Mouse (Mus musculus) spleen, postnatal 10 days (tissue): ENCODE data around the gene Itprip.
A peak's percentile ranks its signal among the peaks of the same experiment; 100 is the strongest.

Experiments used
- DNase-seq, 2 experiments: peaks; one replicate each; pipeline ENCODE4 v3.0.0; 2021 to 2022; ENCODE audit warnings: low spot score in 2 of 2

Gene Itprip

GRCm38 (mm10) chr19:47915251-47915650 lies 3.8 kb downstream of the Itprip start:
- no peak for DNase-seq

- no peak for DNase-seq
Measured at GRCm38 (mm10) chr19:47914191-47914590, 4.9 kb downstream of the Itprip start.

GRCm38 (mm10) chr19:47913344-47913743 lies 5.8 kb downstream of the Itprip start:
- DNase-seq, result no peak

DNA sequence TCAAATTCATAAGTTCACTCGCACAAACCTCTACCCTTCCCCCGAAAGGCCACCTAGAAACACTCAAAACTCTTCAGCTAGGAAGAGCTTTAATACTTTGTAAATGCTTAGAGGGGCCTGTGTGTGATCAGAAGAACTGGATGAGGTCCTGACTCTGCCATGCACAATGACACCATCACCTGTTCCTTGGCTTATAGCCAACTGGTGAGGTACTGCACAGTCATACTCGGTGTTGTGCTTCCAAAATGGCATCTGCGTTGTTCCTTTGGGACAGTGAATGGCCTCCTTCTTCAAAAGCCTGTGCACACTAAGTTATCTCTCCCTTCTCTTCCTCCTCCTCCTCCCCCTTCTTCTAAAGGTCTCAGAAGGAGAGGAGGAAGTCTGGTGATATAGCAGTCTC lies 8.3 kb downstream of the Itprip start:
- no peak for DNase-seq

DNA sequence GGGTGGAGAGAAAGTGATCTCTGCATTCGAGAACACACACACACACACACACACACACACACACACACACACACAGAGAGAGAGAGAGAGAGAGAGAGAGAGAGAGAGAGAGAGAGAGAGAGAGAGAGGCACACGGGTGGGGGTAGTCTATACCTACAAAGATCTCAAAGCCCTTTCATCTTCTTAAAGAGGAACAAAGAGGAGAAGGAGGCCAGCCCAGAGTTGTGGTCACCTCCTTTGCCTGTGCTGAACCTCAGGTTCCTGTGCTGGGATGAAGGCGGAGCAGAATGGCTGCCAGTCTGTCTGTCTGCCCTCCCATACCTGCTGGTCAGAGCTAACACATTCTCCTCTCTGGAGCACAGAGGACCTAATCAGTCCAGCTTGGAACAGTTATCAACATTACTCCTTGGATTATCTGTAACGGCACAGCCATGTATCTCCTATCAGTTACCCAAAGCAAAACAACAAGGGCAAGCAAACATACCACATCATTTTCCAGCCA lies 8.9 kb downstream of the Itprip start:
- no peak for DNase-seq

DNA sequence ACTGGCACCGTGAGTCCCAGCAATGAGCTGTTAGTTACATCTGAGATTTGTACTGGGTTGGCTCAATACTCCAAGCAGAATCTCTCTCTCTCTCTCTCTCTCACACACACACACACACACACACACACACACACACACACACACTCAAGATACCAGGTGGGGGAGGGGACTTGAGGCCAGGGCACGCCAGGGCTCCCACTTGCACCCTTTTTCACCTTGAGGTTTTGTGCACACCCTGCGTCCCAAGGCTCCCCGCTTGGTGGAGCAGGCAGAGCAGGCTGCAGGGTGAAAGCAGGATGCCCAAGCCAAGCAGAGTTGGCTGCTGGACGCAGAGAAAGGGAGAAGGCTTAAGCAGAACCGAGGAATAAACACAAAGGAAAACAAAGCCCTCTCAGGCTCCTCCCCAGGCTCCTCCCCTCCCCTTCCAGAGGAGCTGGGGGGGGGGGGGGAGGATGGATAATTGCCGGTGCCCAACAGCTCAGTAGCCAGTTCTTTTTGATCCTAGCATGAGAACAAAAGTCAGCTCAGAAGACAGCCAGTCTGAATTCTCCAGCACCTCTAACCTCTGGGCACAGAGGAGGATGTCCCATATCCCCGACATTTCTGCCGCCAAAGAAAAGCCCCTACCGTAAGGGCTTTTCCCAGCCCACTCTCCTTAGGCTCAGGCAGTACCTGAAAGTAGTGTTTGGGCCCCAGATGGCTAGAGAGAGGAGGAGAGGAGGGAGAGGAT lies 9.5 kb downstream of the Itprip start:
- no peak for DNase-seq

- no peak for DNase-seq
Measured at GRCm38 (mm10) chr19:47908961-47909371, 10.1 kb downstream of the Itprip start.

DNA sequence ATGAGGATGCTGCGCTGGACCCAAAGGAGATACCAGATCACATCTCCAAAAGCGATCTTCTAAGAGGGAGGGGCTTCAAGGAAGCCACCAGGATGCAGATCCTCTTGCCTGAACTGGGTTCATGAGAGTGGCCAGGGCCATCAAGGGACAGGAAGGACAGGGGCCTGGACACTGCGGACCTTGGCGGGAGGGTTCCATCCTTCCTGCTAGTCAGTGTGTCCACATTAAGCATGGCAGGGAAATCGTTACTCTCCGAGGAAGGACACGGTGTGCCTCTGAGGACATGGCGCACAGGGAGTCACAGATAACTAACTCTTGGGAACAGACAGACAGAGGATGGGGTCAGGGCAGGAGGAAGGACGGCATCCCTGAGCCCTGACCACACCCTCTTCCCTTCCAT lies 11.5 kb downstream of the Itprip start:
- DNase-seq, result no peak

GRCm38 (mm10) chr19:47905603-47906002 lies 13.5 kb downstream of the Itprip start:
- peak in 1 of 2 experiments; percentile 43 for DNase-seq

GRCm38 (mm10) chr19:47905081-47905480 lies 14.0 kb downstream of the Itprip start:
- no peak for DNase-seq

DNA sequence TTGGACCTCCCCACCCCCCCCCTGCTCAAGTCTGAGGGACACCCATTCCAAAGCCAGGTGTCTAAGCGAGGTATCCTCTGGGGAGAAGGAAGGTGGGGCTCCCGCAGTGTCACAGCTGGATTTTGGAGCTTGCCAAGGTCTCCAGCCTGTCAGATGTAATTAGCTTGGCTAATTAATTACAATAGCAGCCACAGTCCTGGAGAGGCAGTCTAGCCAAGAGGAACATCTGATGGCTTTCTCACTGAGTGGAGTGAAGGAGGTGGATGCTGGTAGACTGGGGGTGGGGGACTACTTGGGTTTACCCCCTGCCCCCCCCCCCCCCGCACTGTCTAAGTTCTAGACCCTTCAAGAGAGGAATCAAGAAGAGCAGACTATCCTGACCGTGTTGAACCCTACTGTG lies 15.4 kb downstream of the Itprip start:
- DNase-seq, result no peak

DNA sequence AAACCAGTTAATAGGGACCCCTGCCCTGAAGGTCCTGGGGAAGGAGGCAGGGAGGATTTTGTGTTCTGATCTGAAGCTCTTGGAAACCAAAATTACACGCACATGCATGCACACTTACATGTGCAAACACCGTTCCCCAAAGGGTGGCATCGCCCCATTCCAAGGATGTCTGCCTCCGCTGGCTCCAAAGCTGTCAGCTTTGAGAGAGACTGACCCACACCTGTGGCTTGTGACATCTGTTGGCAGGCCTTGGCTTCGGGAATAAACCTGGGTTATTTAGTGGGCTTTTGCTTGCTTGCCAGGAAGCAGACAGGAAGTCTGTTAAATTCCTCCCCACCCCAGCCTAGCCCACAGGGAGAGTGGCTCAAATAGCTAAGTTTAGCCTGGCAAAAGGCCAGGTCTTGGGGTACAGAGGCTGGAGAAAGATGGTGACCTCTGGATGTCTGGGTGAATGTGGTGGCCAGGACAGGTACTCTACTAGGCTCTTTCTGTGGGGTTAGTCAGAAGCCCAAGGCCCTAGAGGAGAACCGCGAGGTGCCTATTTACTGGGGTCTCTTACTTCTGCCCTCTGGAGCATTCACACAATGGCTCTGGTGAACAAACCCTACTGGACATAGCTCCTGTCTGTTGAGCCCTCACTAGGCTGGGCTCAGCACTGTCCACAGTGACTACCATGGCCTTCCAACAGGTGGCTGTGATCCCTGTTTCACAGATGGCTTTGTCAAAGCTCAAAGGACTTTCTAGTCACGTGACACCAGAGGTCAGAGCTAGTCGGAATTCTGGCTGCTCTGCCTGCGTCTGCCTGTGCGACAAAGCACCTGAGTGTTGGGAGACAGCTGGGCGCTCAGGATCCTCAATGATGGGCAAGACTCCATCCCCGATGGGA lies 16.5 kb downstream of the Itprip start:
- no peak for DNase-seq

DNA sequence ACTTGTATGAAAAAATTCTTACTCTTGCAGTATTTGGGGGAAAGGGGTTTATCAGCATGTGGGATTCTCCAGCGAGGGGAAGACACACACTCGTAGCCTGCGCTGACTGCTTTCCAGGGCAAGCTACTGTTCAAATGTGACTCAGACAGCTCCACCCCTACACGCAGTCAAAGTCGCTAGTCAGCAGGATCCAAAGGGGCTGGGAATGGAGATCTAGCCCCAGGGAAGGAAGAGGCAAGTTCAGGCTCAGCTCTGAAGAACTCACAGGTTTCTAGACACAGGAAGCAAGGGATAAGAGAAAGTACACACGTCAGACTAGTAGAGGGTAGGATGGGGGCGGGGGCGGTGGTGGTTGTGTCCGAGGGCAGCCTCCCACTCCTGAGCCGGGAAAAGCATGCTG lies 18.5 kb downstream of the Itprip start:
- DNase-seq, result no peak

DNA sequence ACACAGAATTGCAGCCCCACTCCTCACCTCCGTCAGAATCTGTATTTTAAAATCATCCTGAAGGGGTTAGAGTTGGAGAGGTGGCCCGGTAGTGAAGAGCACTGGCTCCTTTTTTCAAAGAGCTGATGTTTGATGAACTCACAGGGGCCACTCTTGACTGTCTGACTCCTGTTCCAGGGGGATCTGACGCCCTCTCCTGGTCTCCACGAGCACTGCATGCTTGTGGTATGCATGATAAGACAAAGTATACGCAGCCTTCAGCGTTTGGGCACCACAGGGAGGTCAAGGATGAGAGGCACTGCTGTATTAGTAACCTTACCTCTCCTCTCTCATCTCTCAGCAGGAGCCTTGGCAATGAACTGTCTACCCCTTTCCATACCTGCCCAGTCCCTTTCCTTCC lies 19.1 kb downstream of the Itprip start:
- peak in 1 of 2 experiments; percentile 55 for DNase-seq

- DNase-seq, result no peak
Measured at GRCm38 (mm10) chr19:47898472-47899079, 20.5 kb downstream of the Itprip start.

DNA sequence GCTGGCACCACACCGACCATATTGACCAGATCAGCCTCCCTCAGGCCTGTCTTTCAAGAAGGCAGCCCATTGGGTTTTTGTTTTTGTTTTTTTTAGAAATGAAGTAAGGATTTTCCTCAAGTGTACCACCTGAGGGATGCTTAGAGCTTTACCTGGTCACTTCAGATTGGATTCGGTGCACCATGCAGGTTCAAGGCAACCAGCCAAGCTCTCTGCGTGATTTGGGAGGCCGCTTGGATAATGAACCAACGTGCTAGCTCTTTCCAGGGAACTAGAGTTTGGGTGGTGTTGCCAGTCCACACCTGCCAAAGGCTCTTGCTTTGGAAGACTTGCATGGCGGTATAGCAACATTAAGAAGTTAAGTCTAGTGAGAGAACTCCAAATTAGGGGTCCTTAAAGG lies 26.0 kb downstream of the Itprip start:
- DNase-seq, result no peak

GRCm38 (mm10) chr19:47891562-47892312 lies 27.4 kb downstream of the Itprip start:
- no peak for DNase-seq

DNA sequence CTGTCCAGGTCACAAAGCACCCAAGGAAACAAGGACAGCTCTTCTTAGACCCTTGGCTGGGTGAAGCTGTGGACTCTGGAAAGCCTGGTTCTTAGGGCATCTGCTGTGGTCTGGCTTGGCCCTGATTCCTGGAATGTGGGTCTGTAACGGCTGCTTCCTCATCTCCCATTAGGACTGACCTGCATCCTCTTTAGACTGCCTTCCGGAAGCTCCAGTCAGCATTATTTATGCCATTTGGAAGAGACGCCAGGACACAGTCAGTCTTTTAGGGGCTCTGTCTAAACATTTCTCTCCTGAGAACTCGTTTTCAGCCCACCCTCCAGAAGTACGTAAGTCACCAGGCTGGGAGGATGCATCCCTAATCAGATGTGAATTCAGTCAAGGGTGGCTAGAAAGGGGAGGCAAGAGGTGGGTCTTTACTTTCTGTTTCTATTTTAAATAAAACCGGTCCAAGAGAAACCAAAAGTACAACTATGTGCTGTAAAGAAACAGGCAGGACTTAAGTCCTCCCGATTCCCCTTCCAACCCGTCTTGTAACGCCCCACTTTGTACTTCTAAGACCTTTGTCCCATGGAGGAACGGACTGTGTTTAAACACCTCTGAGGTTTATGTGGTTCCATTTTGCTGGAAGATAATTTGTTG lies 28.5 kb downstream of the Itprip start:
- no peak for DNase-seq

- DNase-seq, result peak in 1 of 2 experiments; percentile 60
Measured at GRCm38 (mm10) chr19:47888037-47888436, 31.1 kb downstream of the Itprip start.

- DNase-seq, result peak in 1 of 2 experiments; percentile 31
Measured at GRCm38 (mm10) chr19:47887417-47887816, 31.7 kb downstream of the Itprip start.

DNA sequence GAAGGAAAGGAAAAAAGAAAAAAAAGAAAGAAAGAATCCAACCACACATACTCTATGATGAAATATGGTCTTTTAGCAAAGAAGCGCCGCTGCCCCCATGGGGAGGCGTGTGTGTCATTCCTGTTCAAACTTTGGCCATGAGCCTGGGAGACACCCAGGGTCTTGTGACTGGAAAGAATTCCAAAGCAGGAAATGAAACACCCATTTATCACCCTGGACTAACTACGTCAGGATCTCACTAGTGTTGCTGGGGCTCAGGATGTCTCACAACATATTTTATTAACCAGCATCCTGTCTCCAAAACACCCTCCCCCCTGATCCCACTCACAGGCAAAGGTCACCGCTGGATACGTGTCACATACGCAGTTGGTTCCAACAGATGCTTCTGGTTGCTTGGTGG lies 32.5 kb downstream of the Itprip start:
- peak in 1 of 2 experiments; percentile 10 for DNase-seq
